Mouse (Mus musculus): ENCODE measurements around the gene 1700015F17Rik. TPM values are rescaled to one million over a fixed set of nuclear protein-coding genes. Genes with fewer than 3 reads are reported as not detected.

1700015F17Rik gene
- polyA plus RNA-seq (2014; fragmentation: Nextera tagmentation; extraction: Ambion mirVana): not detected in 2 replicates

GRCm38 (mm10) chr5:5479043-5479442, at the start of gene 1700015F17Rik:
Gene 1700015F17Rik (minus strand): TSS chr5:5479143.
- Histone ChIP-seq H3K36me3 (ENCODE audit: control insufficient read depth, insufficient read depth, low read length) (no peaks in the 10 kb centered on the region), H3K4me2 (ENCODE audit: low read length) (no peak within 1 kb of the TSS), H3K9ac (ENCODE audit: low read length) (no peak within 1 kb of the TSS), H3K27me3 (replicated peaks; ENCODE audit: control insufficient read depth, insufficient read depth, low read length) (no peaks in the 10 kb centered on the region), H3K4me3 (ENCODE audit: low read depth, low read length) (no peak within 1 kb of the TSS), H3K4me1 (ENCODE audit: control insufficient read depth, insufficient read depth, low read length) (no peaks in the 10 kb centered on the region), H3K9me3 (replicated peaks; ENCODE audit: control insufficient read depth, low read length) (no peaks in the 10 kb centered on the region), H3K27ac (ENCODE audit: low read depth, low read length) (no peak within 1 kb of the TSS)
- DNase-seq (ENCODE audit: low spot score) (no peak), ATAC-seq (no peak)
- 83% methylated on average over 6 of the region's 6 CpGs for WGBS

- Histone ChIP-seq H3K9me3 (replicated peaks; ENCODE audit: control insufficient read depth, low read length) (no peaks in the 10 kb centered on the region), H3K27me3 (replicated peaks; ENCODE audit: control insufficient read depth, insufficient read depth, low read length) (no peaks in the 10 kb centered on the region), H3K36me3 (ENCODE audit: control insufficient read depth, insufficient read depth, low read length) (no peaks in the 10 kb centered on the region), H3K9ac (ENCODE audit: low read length) (no peak overlapping the region), H3K27ac (ENCODE audit: low read depth, low read length) (no peak overlapping the region), H3K4me3 (ENCODE audit: low read depth, low read length) (0 out of 2 replicates have a peak overlapping the region, but pooled peaks have one; percentile 73), H3K4me2 (ENCODE audit: low read length) (peak overlapping the region; percentile 73), H3K4me1 (ENCODE audit: control insufficient read depth, insufficient read depth, low read length) (peaks cover 7% of the 10 kb centered on the region)
- DNase-seq (ENCODE audit: low spot score): no peak
- 80% methylated on average over 5 of the region's 5 CpGs for WGBS
- ATAC-seq: no peak
Observed at GRCm38 (mm10) chr5:5515411-5515810, 36.5 kb upstream of the 1700015F17Rik start.

GRCm38 (mm10) chr5:5514196-5515076, 35.5 kb upstream of the 1700015F17Rik start, which contains the start of gene Cldn12:
Gene Cldn12 (minus strand): TSS chr5:5514958.
- DNase-seq (ENCODE audit: low spot score) (peak; percentile 99), ATAC-seq (peak; percentile 96)
- H3K4me2 ChIP-seq (ENCODE audit: low read length): peak within 1 kb of the TSS; percentile 73
- H3K4me3 ChIP-seq (ENCODE audit: low read depth, low read length): peak within 1 kb of the TSS; percentile 73
- H3K9ac ChIP-seq (ENCODE audit: low read length): peak within 1 kb of the TSS; percentile 72
- peaks cover 17% of the 10 kb centered on the region for H3K4me1 ChIP-seq (ENCODE audit: control insufficient read depth, insufficient read depth, low read length)
- H3K36me3 ChIP-seq (ENCODE audit: control insufficient read depth, insufficient read depth, low read length): no peaks in the 10 kb centered on the region
- no peaks in the 10 kb centered on the region for H3K27me3 ChIP-seq (replicated peaks; ENCODE audit: control insufficient read depth, insufficient read depth, low read length)
- H3K27ac ChIP-seq (ENCODE audit: low read depth, low read length): peak within 1 kb of the TSS; percentile 80
- no peaks in the 10 kb centered on the region for H3K9me3 ChIP-seq (replicated peaks; ENCODE audit: control insufficient read depth, low read length)
- WGBS: 0% methylated on average over 70 of the region's 79 CpGs

- ATAC-seq: no peak
- 64% methylated on average over 3 of the region's 3 CpGs for WGBS
- Histone ChIP-seq H3K9ac (ENCODE audit: low read length) (no peak overlapping the region), H3K4me1 (ENCODE audit: control insufficient read depth, insufficient read depth, low read length) (peaks cover 30% of the 10 kb centered on the region), H3K4me3 (ENCODE audit: low read depth, low read length) (no peak overlapping the region), H3K9me3 (replicated peaks; ENCODE audit: control insufficient read depth, low read length) (no peaks in the 10 kb centered on the region), H3K4me2 (ENCODE audit: low read length) (no peak overlapping the region), H3K27ac (ENCODE audit: low read depth, low read length) (no peak overlapping the region), H3K27me3 (replicated peaks; ENCODE audit: control insufficient read depth, insufficient read depth, low read length) (no peaks in the 10 kb centered on the region), H3K36me3 (ENCODE audit: control insufficient read depth, insufficient read depth, low read length) (0 out of 2 replicates have a peak, but pooled peaks cover 2% of the 10 kb centered on the region)
- no peak for DNase-seq (ENCODE audit: low spot score)
Observed at GRCm38 (mm10) chr5:5511401-5511800, 32.5 kb upstream of the 1700015F17Rik start.

- DNase-seq (ENCODE audit: low spot score) (no peak), ATAC-seq (no peak)
- Histone ChIP-seq H3K27me3 (replicated peaks; ENCODE audit: control insufficient read depth, insufficient read depth, low read length) (no peaks in the 10 kb centered on the region), H3K9me3 (replicated peaks; ENCODE audit: control insufficient read depth, low read length) (no peaks in the 10 kb centered on the region), H3K4me3 (ENCODE audit: low read depth, low read length) (no peak overlapping the region), H3K9ac (ENCODE audit: low read length) (no peak overlapping the region), H3K36me3 (ENCODE audit: control insufficient read depth, insufficient read depth, low read length) (0 out of 2 replicates have a peak, but pooled peaks cover 3% of the 10 kb centered on the region), H3K4me1 (ENCODE audit: control insufficient read depth, insufficient read depth, low read length) (peaks cover 30% of the 10 kb centered on the region), H3K4me2 (ENCODE audit: low read length) (peak overlapping the region; percentile 5; the same call in 1 of the 2 replicates), H3K27ac (ENCODE audit: low read depth, low read length) (peak overlapping the region; percentile 41; the same call in 1 of the 2 replicates)
- 33% methylated on average over 5 of the region's 5 CpGs for WGBS
Observed at GRCm38 (mm10) chr5:5510989-5511388, 32.0 kb upstream of the 1700015F17Rik start.

- peaks cover 30% of the 10 kb centered on the region for H3K4me1 ChIP-seq (ENCODE audit: control insufficient read depth, insufficient read depth, low read length)
- 0 out of 2 replicates have a peak, but pooled peaks cover 3% of the 10 kb centered on the region for H3K36me3 ChIP-seq (ENCODE audit: control insufficient read depth, insufficient read depth, low read length)
- H3K9ac ChIP-seq (ENCODE audit: low read length): no peak overlapping the region
- no peaks in the 10 kb centered on the region for H3K27me3 ChIP-seq (replicated peaks; ENCODE audit: control insufficient read depth, insufficient read depth, low read length)
- peak overlapping the region; percentile 6 for H3K4me2 ChIP-seq (ENCODE audit: low read length)
- H3K9me3 ChIP-seq (replicated peaks; ENCODE audit: control insufficient read depth, low read length): no peaks in the 10 kb centered on the region
- ATAC-seq (no peak), DNase-seq (ENCODE audit: low spot score) (peak; percentile 66)
- WGBS: 15% methylated on average over 10 of the region's 10 CpGs
- H3K27ac ChIP-seq (ENCODE audit: low read depth, low read length): peak overlapping the region; percentile 41; the same call in 1 of the 2 replicates
- no peak overlapping the region for H3K4me3 ChIP-seq (ENCODE audit: low read depth, low read length)
Observed at GRCm38 (mm10) chr5:5510304-5510887, 31.5 kb upstream of the 1700015F17Rik start.

GRCm38 (mm10) chr5:5508231-5508630, 29.3 kb upstream of the 1700015F17Rik start:
- H3K4me2 ChIP-seq (ENCODE audit: low read length): peak overlapping the region; percentile 12
- no peak overlapping the region for H3K27ac ChIP-seq (ENCODE audit: low read depth, low read length)
- no peak overlapping the region for H3K4me3 ChIP-seq (ENCODE audit: low read depth, low read length)
- H3K36me3 ChIP-seq (ENCODE audit: control insufficient read depth, insufficient read depth, low read length): 0 out of 2 replicates have a peak, but pooled peaks cover 3% of the 10 kb centered on the region
- H3K9ac ChIP-seq (ENCODE audit: low read length): peak overlapping the region; percentile 0; the same call in 1 of the 2 replicates
- DNase-seq (ENCODE audit: low spot score): no peak
- peaks cover 26% of the 10 kb centered on the region for H3K4me1 ChIP-seq (ENCODE audit: control insufficient read depth, insufficient read depth, low read length)
- no peaks in the 10 kb centered on the region for H3K27me3 ChIP-seq (replicated peaks; ENCODE audit: control insufficient read depth, insufficient read depth, low read length)
- 66% methylated on average over 10 of the region's 10 CpGs for WGBS
- no peaks in the 10 kb centered on the region for H3K9me3 ChIP-seq (replicated peaks; ENCODE audit: control insufficient read depth, low read length)
- no peak; the same call in 1 of the 2 replicates for ATAC-seq

- H3K36me3 ChIP-seq (ENCODE audit: control insufficient read depth, insufficient read depth, low read length): 0 out of 2 replicates have a peak, but pooled peaks cover 3% of the 10 kb centered on the region
- WGBS: 19% methylated on average over 20 of the region's 20 CpGs
- no peak overlapping the region for H3K4me3 ChIP-seq (ENCODE audit: low read depth, low read length)
- peak overlapping the region; percentile 12 for H3K4me2 ChIP-seq (ENCODE audit: low read length)
- ATAC-seq: peak; percentile 73
- peak; percentile 75 for DNase-seq (ENCODE audit: low spot score)
- no peaks in the 10 kb centered on the region for H3K27me3 ChIP-seq (replicated peaks; ENCODE audit: control insufficient read depth, insufficient read depth, low read length)
- H3K4me1 ChIP-seq (ENCODE audit: control insufficient read depth, insufficient read depth, low read length): peaks cover 26% of the 10 kb centered on the region
- H3K9me3 ChIP-seq (replicated peaks; ENCODE audit: control insufficient read depth, low read length): no peaks in the 10 kb centered on the region
- peak overlapping the region; percentile 0; the same call in 1 of the 2 replicates for H3K9ac ChIP-seq (ENCODE audit: low read length)
- no peak overlapping the region; the same call in 1 of the 2 replicates for H3K27ac ChIP-seq (ENCODE audit: low read depth, low read length)
Observed at GRCm38 (mm10) chr5:5507701-5508225, 28.8 kb upstream of the 1700015F17Rik start.
